Mouse (Mus musculus) retina, postnatal 1 day (tissue): ENCODE measurements around the gene 4931428L18Rik.
"Not testable (repeated sequence)": the region's sequence is repeated elsewhere in the genome, so short reads cannot be mapped to it uniquely, and the experiment has no call there.

Experiments used
- DNase-seq: peaks from one replicate; pipeline ENCODE4 v3.0.0-alpha.2; 2012

4931428L18Rik gene

DNA sequence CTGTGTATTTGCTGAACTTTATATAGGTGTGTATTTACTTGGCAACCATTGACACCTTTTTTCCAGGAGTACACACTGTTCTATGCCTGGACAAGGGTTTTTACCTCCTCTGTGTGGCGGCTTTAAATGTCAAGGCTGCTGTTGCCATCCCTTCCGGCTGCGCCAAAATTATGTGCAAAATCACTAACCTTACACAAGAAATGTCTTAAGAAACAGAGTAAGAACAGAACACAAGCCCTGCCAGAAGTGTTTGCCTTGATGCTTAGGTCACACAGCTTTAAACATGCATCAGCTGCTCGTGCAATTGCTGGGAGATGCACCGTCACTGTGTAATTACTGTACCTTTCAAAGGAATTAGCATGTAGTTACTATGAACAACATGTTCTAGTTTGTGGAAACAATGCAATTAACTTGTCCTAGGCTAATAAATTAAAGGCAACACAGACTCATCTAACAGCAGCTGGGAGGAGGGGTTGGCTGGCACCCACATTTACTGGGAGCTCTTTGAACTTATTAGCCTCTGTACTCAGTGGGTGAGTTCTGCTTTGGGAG, 171.0 kb downstream of the 4931428L18Rik start:
- peak; percentile 2 for DNase-seq

GRCm38 (mm10) chr1:31049954-31050652, 172.4 kb downstream of the 4931428L18Rik start:
- DNase-seq = no peak

DNA sequence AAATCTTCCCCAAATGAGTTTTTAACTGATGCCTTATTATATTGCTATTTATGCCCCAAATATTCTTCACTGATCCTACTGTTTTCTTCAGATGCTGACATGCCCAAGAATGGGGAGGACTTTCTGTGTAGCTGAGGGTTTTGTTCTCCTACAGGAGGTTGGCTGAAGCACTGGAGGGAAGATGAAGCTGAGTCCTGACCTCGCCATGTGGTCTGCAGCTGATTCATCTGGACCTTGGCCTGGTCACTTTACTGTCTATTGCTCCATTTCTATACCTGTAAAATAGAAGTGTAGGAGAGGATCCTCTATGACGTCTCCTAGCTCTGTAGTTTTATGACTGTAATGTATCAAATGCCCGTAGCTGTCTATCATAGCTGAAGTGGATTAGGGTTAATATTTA, 179.3 kb downstream of the 4931428L18Rik start:
- DNase-seq = no peak

- DNase-seq = no peak
These were observed 179.7 kb downstream of the 4931428L18Rik start for GRCm38 (mm10) chr1:31042793-31043192.

GRCm38 (mm10) chr1:31033851-31034534, 188.5 kb downstream of the 4931428L18Rik start:
- no peak for DNase-seq

- no peak for DNase-seq
These were observed 190.1 kb downstream of the 4931428L18Rik start for GRCm38 (mm10) chr1:31032351-31032750.

DNA sequence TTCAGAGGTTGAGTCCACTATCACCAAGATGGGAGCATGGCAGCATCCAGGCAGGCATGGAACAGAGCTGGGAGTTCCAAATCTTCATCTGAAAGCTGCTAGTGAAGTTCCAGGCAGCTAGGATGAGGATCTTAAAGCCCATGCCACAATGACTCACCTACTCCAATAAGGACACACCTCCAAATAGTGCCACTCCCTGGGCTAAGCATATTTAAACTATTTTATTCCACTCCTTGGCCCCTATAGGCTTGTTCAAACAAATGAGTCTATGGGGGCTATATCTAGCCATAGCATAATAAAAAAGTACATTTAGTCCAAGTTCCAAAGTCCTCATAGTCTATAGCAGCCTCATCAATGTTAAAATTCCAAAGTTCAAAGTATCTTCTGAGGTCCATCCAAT, 199.3 kb downstream of the 4931428L18Rik start:
- no peak for DNase-seq

DNA sequence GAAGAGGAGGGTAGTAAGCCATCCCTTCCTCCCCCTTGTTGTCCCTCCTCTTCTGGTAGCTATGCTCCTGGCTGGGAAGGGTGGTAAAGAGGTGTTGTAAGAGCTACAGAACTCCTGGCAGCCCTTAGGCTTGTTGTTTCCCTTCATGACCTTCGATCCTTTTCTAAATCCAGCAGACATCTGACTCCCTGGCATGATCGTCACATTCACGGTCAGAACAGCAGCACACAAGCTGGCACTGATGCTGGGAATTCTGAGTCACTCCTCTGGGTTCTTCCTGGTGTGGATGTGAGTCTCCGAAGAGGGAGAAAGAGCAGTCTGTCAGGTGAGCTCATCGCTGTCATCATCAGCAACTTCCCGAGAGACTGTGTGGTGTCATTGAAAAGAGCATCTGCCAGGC, 203.2 kb downstream of the 4931428L18Rik start:
- no peak for DNase-seq

DNA sequence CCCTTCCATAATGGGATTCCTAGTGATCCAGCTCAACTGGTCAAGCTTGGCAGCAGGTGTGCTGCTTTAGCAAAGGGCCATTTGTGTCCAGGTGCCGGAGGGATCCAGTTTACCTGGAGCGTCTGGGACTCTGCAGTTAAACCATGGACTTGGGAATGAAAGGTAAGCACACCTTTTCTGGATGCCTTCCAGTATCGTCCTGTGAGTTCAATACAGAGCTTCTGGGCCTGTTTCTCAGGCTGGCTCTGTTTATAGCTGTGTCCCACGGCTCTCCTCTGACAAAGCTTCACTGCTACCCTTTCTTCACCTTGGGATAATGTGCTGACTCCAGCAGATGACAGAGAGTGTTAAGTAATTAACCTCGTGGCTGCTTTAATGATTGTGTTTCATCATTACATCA, 205.1 kb downstream of the 4931428L18Rik start:
- DNase-seq = no peak

- DNase-seq = no peak
These were observed 206.4 kb downstream of the 4931428L18Rik start for GRCm38 (mm10) chr1:31016068-31016467.

DNA sequence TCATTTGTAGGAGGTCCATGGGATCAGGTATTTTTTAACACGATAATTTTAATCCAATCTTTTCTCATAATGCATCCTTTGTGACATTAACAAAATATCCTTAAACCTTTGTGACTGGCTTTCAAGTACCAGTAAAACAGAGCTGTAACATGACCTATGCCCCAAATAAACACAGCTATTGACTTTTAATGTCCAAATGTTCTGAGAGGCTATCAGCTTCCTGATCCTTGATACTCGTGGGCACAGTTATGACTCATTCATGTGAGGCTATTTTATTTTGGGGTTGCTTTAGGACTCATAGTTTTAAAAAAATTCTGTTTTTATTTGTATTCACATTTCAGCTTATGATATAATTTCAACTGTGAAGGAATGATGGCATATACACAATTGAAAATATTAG, 207.2 kb downstream of the 4931428L18Rik start:
- no peak for DNase-seq

GRCm38 (mm10) chr1:30977868-30978267, 244.6 kb downstream of the 4931428L18Rik start, which contains the start of gene AC153137.1:
Gene AC153137.1 (minus strand): TSS chr1:30977968.
- not testable (repeated sequence) for DNase-seq

DNA sequence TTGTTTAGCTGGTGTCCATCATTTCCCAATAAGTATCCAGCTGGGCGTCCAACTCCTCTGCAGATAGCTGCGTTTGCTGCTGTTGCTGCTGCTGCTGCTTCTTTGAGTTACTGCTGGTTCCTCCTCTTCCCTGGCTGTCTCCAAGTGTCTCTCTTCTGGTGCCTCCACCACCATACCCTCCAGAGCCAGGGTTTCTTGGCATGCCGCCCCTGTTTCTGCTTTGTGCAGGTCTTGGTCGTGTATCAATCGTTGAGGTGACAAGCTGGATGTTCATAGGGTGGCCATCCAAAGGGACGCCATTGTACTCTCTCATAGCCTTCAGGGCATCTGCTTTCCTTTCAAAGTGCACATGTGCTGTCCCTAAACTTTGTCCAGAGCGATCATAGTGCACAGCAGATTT, 245.2 kb downstream of the 4931428L18Rik start:
- DNase-seq = not testable (repeated sequence)

- DNase-seq = no peak
These were observed 270.7 kb downstream of the 4931428L18Rik start for GRCm38 (mm10) chr1:30951795-30952194.

DNA sequence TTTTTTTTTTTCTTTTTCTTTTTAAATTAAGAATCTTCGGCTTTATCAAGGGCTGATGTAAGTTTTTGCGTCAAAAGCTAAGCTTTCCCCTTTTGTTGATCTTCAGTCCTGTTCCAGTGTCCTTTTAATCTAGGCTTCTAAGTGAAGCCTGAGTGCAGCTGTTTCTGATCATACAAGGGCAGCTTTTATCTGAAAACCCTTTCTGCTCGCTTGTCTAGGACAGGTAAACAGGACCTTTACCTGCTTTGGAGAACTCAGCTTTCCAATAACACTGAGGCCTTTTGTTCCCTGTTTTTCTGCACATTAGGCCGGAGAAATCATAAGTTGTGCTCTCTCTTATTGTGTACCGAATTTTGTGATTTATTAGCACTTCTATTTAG, 272.0 kb downstream of the 4931428L18Rik start:
- no peak for DNase-seq

DNA sequence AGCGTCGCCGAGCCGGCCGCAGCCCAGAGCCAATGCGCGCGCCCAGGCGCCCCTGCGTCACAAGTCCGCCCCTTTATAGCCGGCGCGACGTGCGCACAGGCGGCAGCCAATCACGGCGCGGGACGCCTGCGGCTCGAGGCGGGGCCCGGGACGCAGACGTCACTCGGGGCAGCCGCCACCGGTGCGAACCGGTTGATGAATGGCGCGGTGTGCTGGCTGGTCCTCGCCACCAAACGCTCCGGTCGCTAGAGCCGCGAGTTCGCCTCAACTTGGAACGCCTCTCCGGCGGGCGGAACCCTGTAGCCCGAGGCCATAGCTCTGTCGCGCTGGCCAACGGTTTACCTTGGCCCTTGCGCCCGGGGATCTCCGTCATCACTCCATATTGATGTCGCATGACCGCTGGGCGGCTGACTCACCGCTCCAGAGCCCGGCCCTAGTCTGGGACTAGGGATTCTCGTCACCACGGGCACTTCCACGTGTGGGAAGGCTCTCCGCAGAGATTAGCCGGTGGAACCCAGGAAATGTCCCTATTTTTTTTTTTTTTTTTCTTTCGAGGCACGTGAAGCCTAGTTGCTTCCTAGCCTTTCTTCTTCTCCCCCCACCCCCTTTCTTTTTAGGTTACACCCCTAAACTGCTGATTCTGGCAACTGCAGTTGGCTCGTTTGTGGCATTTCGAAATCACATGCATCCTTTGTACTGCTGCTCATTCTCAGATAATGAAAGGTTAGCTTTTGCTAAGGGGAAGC, 272.6 kb downstream of the 4931428L18Rik start:
- peak; percentile 98 for DNase-seq

DNA sequence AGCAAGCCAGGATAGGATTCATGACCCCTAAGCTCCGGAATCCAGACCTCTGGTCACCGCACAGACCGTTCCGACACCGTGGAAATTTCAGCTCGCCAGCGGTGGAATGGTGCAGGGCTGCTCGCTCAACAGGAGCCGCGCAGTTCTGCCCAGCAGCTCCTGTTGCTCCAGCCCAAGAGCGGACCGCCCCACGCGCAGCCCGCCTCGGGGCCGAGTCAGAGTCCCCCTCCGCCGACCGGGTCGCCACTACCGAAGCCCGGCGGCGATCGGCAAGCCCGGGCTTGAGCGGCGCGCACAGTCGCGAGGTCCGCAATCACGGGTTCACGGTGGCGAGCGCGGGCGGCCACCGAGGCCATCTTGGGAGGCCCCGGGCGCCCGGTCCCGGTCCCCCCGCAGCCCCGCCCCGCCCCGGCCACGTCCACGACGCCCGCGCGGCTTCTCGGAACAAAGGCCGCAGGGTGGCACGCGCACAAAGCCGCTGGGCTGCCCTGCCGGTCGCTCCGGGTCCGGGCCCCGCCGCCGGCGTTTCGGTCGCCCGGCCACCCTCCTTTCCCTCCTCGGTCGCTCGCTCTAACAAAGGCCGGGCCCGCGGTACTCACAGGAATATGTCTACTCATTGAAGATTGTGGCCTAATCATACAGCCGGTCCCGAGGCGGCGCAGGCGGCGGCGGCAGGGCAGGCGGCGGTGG, 273.4 kb downstream of the 4931428L18Rik start:
- peak; percentile 78 for DNase-seq

GRCm38 (mm10) chr1:30948361-30948949, 274.0 kb downstream of the 4931428L18Rik start:
- peak; percentile 78 for DNase-seq
